Mouse (Mus musculus) thymus, postnatal 10 days (tissue): ENCODE data around the gene Negr1.

Experiments used
- DNase-seq, 2 experiments: peaks; one replicate each; pipeline ENCODE4 v3.0.0; 2021; ENCODE audit warnings: low spot score in 2 of 2

Negr1 gene

GRCm38 (mm10) chr3:156690059-156690605 is 128.5 kb downstream of the Negr1 start:
- no peak for DNase-seq

GRCm38 (mm10) chr3:156698687-156699086 is 137.1 kb downstream of the Negr1 start:
- DNase-seq = no peak

- DNase-seq = no peak
These were observed 141.6 kb downstream of the Negr1 start for GRCm38 (mm10) chr3:156703241-156703640.

- no peak for DNase-seq
These were observed 148.6 kb downstream of the Negr1 start for GRCm38 (mm10) chr3:156710240-156710639.

GRCm38 (mm10) chr3:156710693-156711092 is 149.1 kb downstream of the Negr1 start:
- DNase-seq = no peak

GRCm38 (mm10) chr3:156736335-156736734 is 174.7 kb downstream of the Negr1 start:
- no peak for DNase-seq

GRCm38 (mm10) chr3:156739529-156739928 is 177.9 kb downstream of the Negr1 start:
- DNase-seq = no peak

GRCm38 (mm10) chr3:156743266-156743665 is 181.7 kb downstream of the Negr1 start:
- no peak for DNase-seq

GRCm38 (mm10) chr3:156745218-156745770 is 183.7 kb downstream of the Negr1 start:
- DNase-seq = no peak

- DNase-seq = no peak
These were observed 185.9 kb downstream of the Negr1 start for GRCm38 (mm10) chr3:156747456-156747855.

- DNase-seq = no peak
These were observed 192.3 kb downstream of the Negr1 start for GRCm38 (mm10) chr3:156753780-156754373.

- DNase-seq = no peak
These were observed 193.4 kb downstream of the Negr1 start for GRCm38 (mm10) chr3:156754790-156755530.

- DNase-seq = no peak
These were observed 203.4 kb downstream of the Negr1 start for GRCm38 (mm10) chr3:156765015-156765414.

- no peak for DNase-seq
These were observed 204.7 kb downstream of the Negr1 start for GRCm38 (mm10) chr3:156766171-156766845.

GRCm38 (mm10) chr3:156771626-156772025 is 210.0 kb downstream of the Negr1 start:
- no peak for DNase-seq

GRCm38 (mm10) chr3:156772057-156772456 is 210.5 kb downstream of the Negr1 start:
- no peak for DNase-seq

GRCm38 (mm10) chr3:156784309-156784852 is 222.8 kb downstream of the Negr1 start:
- no peak for DNase-seq

GRCm38 (mm10) chr3:156786355-156786754 is 224.8 kb downstream of the Negr1 start:
- no peak for DNase-seq

GRCm38 (mm10) chr3:156791234-156791633 is 229.6 kb downstream of the Negr1 start:
- DNase-seq = no peak

GRCm38 (mm10) chr3:156792743-156793142 is 231.1 kb downstream of the Negr1 start:
- DNase-seq = no peak

GRCm38 (mm10) chr3:156794091-156794490 is 232.5 kb downstream of the Negr1 start:
- no peak for DNase-seq

- no peak for DNase-seq
These were observed 233.0 kb downstream of the Negr1 start for GRCm38 (mm10) chr3:156794610-156795009.
